Mouse (Mus musculus): ENCODE measurements around the gene Szt2. TPM values are rescaled to one million over a fixed set of nuclear protein-coding genes. Genes with fewer than 3 reads are reported as not detected.

The Szt2 gene
- polyA plus RNA-seq, 2 experiments: 11.7 to 37.2 TPM

GRCm38 (mm10) chr4:118371822-118372221 lies 37.3 kb downstream of the Szt2 start:
- no peak for ATAC-seq (ENCODE audit: low FRiP score, low read depth)
- Histone ChIP-seq H3K4me2 (replicated peaks; ENCODE audit: low read depth, low read length, severe bottlenecking) (no peak overlapping the region), H3K9ac (ENCODE audit: low read depth, low read length, severe bottlenecking) (no peak overlapping the region), H3K36me3 (ENCODE audit: control insufficient read depth, insufficient read depth, low read length) (peaks cover 92% of the 10 kb centered on the region), H3K27me3 (ENCODE audit: control insufficient read depth, insufficient read depth, low read length) (no peaks in the 10 kb centered on the region), H3K9me3 (ENCODE audit: control insufficient read depth, low read length) (no peaks in the 10 kb centered on the region), H3K4me3 (replicated peaks; ENCODE audit: low read length) (no peak overlapping the region), H3K4me1 (ENCODE audit: control insufficient read depth, insufficient read depth, low read length) (no peaks in the 10 kb centered on the region), H3K27ac (replicated peaks; ENCODE audit: low read depth, low read length) (no peak overlapping the region)
- DNase-seq (ENCODE audit: low spot score): no peak
- WGBS: 93% methylated on average over 13 of the region's 13 CpGs
- TF ChIP-seq POLR2A (IDR thresholded peaks at IDR 0.05; ENCODE audit: borderline replicate concordance, extremely low read depth, insufficient read depth, insufficient read length): no peak

DNA sequence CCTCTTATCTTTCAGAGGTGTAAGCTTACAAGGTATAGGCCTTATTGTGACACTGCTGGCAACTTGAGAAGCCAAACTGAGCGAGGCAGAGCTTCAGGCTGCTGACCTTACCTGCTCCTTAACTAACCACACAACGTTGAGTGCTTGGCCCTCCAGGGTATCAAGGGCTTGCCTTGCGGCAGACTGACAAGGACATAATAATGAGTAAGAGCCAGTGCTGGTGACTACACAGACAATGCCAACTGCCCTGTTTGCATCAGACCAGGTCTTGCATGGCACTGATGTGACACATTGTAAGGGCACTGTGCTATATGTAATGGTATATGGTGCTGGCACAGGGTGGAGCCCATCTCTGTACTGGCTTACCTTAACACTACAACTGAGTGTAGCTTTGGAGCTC lies 40.5 kb downstream of the Szt2 start:
- no peaks in the 10 kb centered on the region for H3K27me3 ChIP-seq (ENCODE audit: control insufficient read depth, insufficient read depth, low read length)
- H3K4me2 ChIP-seq (replicated peaks; ENCODE audit: low read depth, low read length, severe bottlenecking): no peak overlapping the region
- H3K36me3 ChIP-seq (ENCODE audit: control insufficient read depth, insufficient read depth, low read length): peaks cover 89% of the 10 kb centered on the region
- H3K9ac ChIP-seq (ENCODE audit: low read depth, low read length, severe bottlenecking): no peak overlapping the region
- DNase-seq (ENCODE audit: low spot score) (no peak), ATAC-seq (ENCODE audit: low FRiP score, low read depth) (no peak)
- H3K9me3 ChIP-seq (ENCODE audit: control insufficient read depth, low read length): no peaks in the 10 kb centered on the region
- TF ChIP-seq POLR2A (IDR thresholded peaks at IDR 0.05; ENCODE audit: borderline replicate concordance, extremely low read depth, insufficient read depth, insufficient read length): no peak
- H3K27ac ChIP-seq (replicated peaks; ENCODE audit: low read depth, low read length): no peak overlapping the region
- no peak overlapping the region for H3K4me3 ChIP-seq (replicated peaks; ENCODE audit: low read length)
- no peaks in the 10 kb centered on the region for H3K4me1 ChIP-seq (ENCODE audit: control insufficient read depth, insufficient read depth, low read length)
- WGBS: 95% methylated on average over 3 of the region's 3 CpGs

GRCm38 (mm10) chr4:118367551-118367950 lies 41.5 kb downstream of the Szt2 start:
- DNase-seq (ENCODE audit: low spot score) (no peak), ATAC-seq (ENCODE audit: low FRiP score, low read depth) (no peak)
- Histone ChIP-seq H3K4me2 (replicated peaks; ENCODE audit: low read depth, low read length, severe bottlenecking) (no peak overlapping the region), H3K9ac (ENCODE audit: low read depth, low read length, severe bottlenecking) (no peak overlapping the region), H3K4me3 (replicated peaks; ENCODE audit: low read length) (no peak overlapping the region), H3K9me3 (ENCODE audit: control insufficient read depth, low read length) (no peaks in the 10 kb centered on the region), H3K27ac (replicated peaks; ENCODE audit: low read depth, low read length) (no peak overlapping the region), H3K27me3 (ENCODE audit: control insufficient read depth, insufficient read depth, low read length) (no peaks in the 10 kb centered on the region), H3K36me3 (ENCODE audit: control insufficient read depth, insufficient read depth, low read length) (peaks cover 89% of the 10 kb centered on the region), H3K4me1 (ENCODE audit: control insufficient read depth, insufficient read depth, low read length) (no peaks in the 10 kb centered on the region)
- WGBS: 90% methylated on average over 12 of the region's 12 CpGs
- no peak for TF ChIP-seq POLR2A (IDR thresholded peaks at IDR 0.05; ENCODE audit: borderline replicate concordance, extremely low read depth, insufficient read depth, insufficient read length)

- no peaks in the 10 kb centered on the region for H3K9me3 ChIP-seq (ENCODE audit: control insufficient read depth, low read length)
- H3K36me3 ChIP-seq (ENCODE audit: control insufficient read depth, insufficient read depth, low read length): peaks cover 85% of the 10 kb centered on the region
- no peak for TF ChIP-seq POLR2A (IDR thresholded peaks at IDR 0.05; ENCODE audit: borderline replicate concordance, extremely low read depth, insufficient read depth, insufficient read length)
- WGBS: 94% methylated on average over 14 of the region's 14 CpGs
- no peak overlapping the region for H3K27ac ChIP-seq (replicated peaks; ENCODE audit: low read depth, low read length)
- DNase-seq (ENCODE audit: low spot score) (no peak), ATAC-seq (ENCODE audit: low FRiP score, low read depth) (no peak)
- no peaks in the 10 kb centered on the region for H3K4me1 ChIP-seq (ENCODE audit: control insufficient read depth, insufficient read depth, low read length)
- no peak overlapping the region for H3K9ac ChIP-seq (ENCODE audit: low read depth, low read length, severe bottlenecking)
- no peak overlapping the region for H3K4me3 ChIP-seq (replicated peaks; ENCODE audit: low read length)
- no peaks in the 10 kb centered on the region for H3K27me3 ChIP-seq (ENCODE audit: control insufficient read depth, insufficient read depth, low read length)
- H3K4me2 ChIP-seq (replicated peaks; ENCODE audit: low read depth, low read length, severe bottlenecking): no peak overlapping the region
Observed at GRCm38 (mm10) chr4:118365991-118366390, 43.1 kb downstream of the Szt2 start.

DNA sequence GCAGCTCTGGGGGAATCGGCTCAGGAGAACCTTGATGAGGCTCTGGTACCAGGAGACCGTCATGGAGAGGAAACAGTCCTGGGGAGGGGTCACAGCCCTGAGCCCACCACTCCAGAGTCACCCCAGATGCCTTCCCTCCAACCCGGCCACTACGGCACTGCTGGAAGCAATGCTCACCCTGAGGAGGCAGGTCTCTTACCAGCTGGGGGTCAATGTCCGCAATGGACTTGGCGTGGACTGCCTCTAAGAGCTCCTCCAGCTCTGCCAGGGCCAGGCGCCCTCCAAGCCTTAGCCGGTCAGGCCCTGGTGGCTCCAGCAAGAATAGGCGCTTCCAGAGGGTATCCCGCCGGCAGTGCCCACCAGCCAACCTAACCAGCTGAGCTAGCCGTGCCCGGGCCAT lies 44.4 kb downstream of the Szt2 start:
- 96% methylated on average over 13 of the region's 13 CpGs for WGBS
- no peak for ATAC-seq (ENCODE audit: low FRiP score, low read depth)

GRCm38 (mm10) chr4:118363985-118364384 lies 45.1 kb downstream of the Szt2 start:
- Histone ChIP-seq H3K4me1 (ENCODE audit: control insufficient read depth, insufficient read depth, low read length) (peaks cover 7% of the 10 kb centered on the region; the same call in 1 of the 2 replicates), H3K9me3 (ENCODE audit: control insufficient read depth, low read length) (no peaks in the 10 kb centered on the region), H3K4me3 (replicated peaks; ENCODE audit: low read length) (no peak overlapping the region), H3K36me3 (ENCODE audit: control insufficient read depth, insufficient read depth, low read length) (peaks cover 67% of the 10 kb centered on the region), H3K27me3 (ENCODE audit: control insufficient read depth, insufficient read depth, low read length) (no peaks in the 10 kb centered on the region), H3K9ac (ENCODE audit: low read depth, low read length, severe bottlenecking) (no peak overlapping the region), H3K4me2 (replicated peaks; ENCODE audit: low read depth, low read length, severe bottlenecking) (no peak overlapping the region), H3K27ac (replicated peaks; ENCODE audit: low read depth, low read length) (no peak overlapping the region)
- ATAC-seq (ENCODE audit: low FRiP score, low read depth) (no peak), DNase-seq (ENCODE audit: low spot score) (no peak)
- WGBS: 98% methylated on average over 3 of the region's 3 CpGs
- no peak for TF ChIP-seq POLR2A (IDR thresholded peaks at IDR 0.05; ENCODE audit: borderline replicate concordance, extremely low read depth, insufficient read depth, insufficient read length)

More for the DNA sequence above, 44.4 kb downstream of the Szt2 start:
- no peak for DNase-seq (ENCODE audit: low spot score)
- no peaks in the 10 kb centered on the region for H3K27me3 ChIP-seq (ENCODE audit: control insufficient read depth, insufficient read depth, low read length)
- H3K4me3 ChIP-seq (replicated peaks; ENCODE audit: low read length): no peak overlapping the region
- peaks cover 74% of the 10 kb centered on the region for H3K36me3 ChIP-seq (ENCODE audit: control insufficient read depth, insufficient read depth, low read length)
- TF ChIP-seq POLR2A (IDR thresholded peaks at IDR 0.05; ENCODE audit: borderline replicate concordance, extremely low read depth, insufficient read depth, insufficient read length): no peak
- no peak overlapping the region for H3K27ac ChIP-seq (replicated peaks; ENCODE audit: low read depth, low read length)
- no peak overlapping the region for H3K4me2 ChIP-seq (replicated peaks; ENCODE audit: low read depth, low read length, severe bottlenecking)
- H3K4me1 ChIP-seq (ENCODE audit: control insufficient read depth, insufficient read depth, low read length): peaks cover 4% of the 10 kb centered on the region; the same call in 1 of the 2 replicates
- no peaks in the 10 kb centered on the region for H3K9me3 ChIP-seq (ENCODE audit: control insufficient read depth, low read length)
- H3K9ac ChIP-seq (ENCODE audit: low read depth, low read length, severe bottlenecking): no peak overlapping the region
